Mouse (Mus musculus) MEL (cell line): ENCODE results near the gene Commd4. TPM values are rescaled to one million over a fixed set of nuclear protein-coding genes. Genes with fewer than 3 reads are reported as not detected.

ENCODE experiments used
- DNase-seq: peaks from one replicate; pipeline ENCODE4 v3.0.0; 2011; ENCODE audit warnings: low read depth, low spot score
- H3K27ac ChIP-seq: 2 replicates; pipeline ENCODE4 v1.5.1; 2012; ENCODE audit warnings: low read depth, mild to moderate bottlenecking, control low read depth, low read length, moderate library complexity; ENCODE audit not compliant: control insufficient read depth
- H3K27me3 ChIP-seq, 2 experiments: fragments of 150-350 bp in 1 of 2; sonication (generic) in 1 of 2; 2 replicates each; pipeline ENCODE4 v1.6.1; 2012; ENCODE audit warnings: low read length in 2 of 2, mild to moderate bottlenecking in 2 of 2, improper control_type of control experiment in 1 of 2, moderate library complexity in 1 of 2; ENCODE audit not compliant: insufficient read depth in 2 of 2, control insufficient read depth in 1 of 2
- H3K36me3 ChIP-seq, 2 experiments: 2 replicates each; pipeline ENCODE4 v1.6.1; 2012 to 2014; ENCODE audit warnings: low read length in 2 of 2, improper control_type of control experiment in 1 of 2, inconsistent platforms in 1 of 2, mild to moderate bottlenecking in 1 of 2; ENCODE audit not compliant: insufficient read depth in 2 of 2, control insufficient read depth in 1 of 2
- H3K4me1 ChIP-seq, 2 experiments: fragments of 150-350 bp in 1 of 2; sonication (generic) in 1 of 2; 2 replicates each; pipeline ENCODE4 v1.6.1; 2012; ENCODE audit warnings: low read length in 2 of 2, improper control_type of control experiment in 1 of 2, mild to moderate bottlenecking in 1 of 2; ENCODE audit not compliant: insufficient read depth in 2 of 2, control insufficient read depth in 1 of 2
- H3K4me3 ChIP-seq, 2 experiments: fragments of 150-350 bp in 1 of 2; sonication (generic) in 1 of 2; 2 replicates each; pipeline ENCODE4 v1.5.1; 2012; ENCODE audit warnings: low read depth in 2 of 2, low read length in 2 of 2, mild to moderate bottlenecking in 2 of 2, moderate library complexity in 2 of 2, control low read depth in 1 of 2, improper control_type of control experiment in 1 of 2; ENCODE audit not compliant: control insufficient read depth in 1 of 2, insufficient read depth in 1 of 2
- H3K79me2 ChIP-seq: 2 replicates; pipeline ENCODE4 v1.6.1; 2012; ENCODE audit warnings: mild to moderate bottlenecking, low read length, moderate library complexity; ENCODE audit not compliant: control insufficient read depth, poor library complexity, insufficient read depth
- H3K9ac ChIP-seq: 2 replicates; pipeline ENCODE4 v1.6.1; 2012; ENCODE audit warnings: low read depth, mild to moderate bottlenecking, control low read depth, low read length, moderate library complexity; ENCODE audit not compliant: control insufficient read depth, poor library complexity, severe bottlenecking
- H3K9me3 ChIP-seq: fragments of 150-350 bp; sonication (generic); replicated peaks from 2 replicates; pipeline ENCODE4 v1.6.1; 2012; ENCODE audit warnings: mild to moderate bottlenecking, low read length, improper control_type of control experiment, moderate library complexity; ENCODE audit not compliant: insufficient read depth
- ELF1 ChIP-seq: IDR thresholded peaks from 2 replicates; pipeline ENCODE4 v1.6.1; 2014; ENCODE audit warnings: low read depth, mild to moderate bottlenecking, inconsistent platforms, low read length, improper control_type of control experiment, moderate library complexity
- EP300 ChIP-seq, 2 experiments: IDR thresholded peaks; 2 replicates each; pipeline ENCODE4 v1.6.1; 2011; ENCODE audit warnings: improper control_type of control experiment in 2 of 2, low read length in 2 of 2, low read depth in 1 of 2, mild to moderate bottlenecking in 1 of 2
- ETS1 ChIP-seq: IDR thresholded peaks from 2 replicates; pipeline ENCODE4 v1.6.1; 2012; ENCODE audit warnings: low read depth, mild to moderate bottlenecking, inconsistent platforms, low read length, improper control_type of control experiment, moderate library complexity
- JUND ChIP-seq: IDR thresholded peaks from 2 replicates; pipeline ENCODE4 v1.6.1; 2011; ENCODE audit warnings: low read depth, mild to moderate bottlenecking, improper control_type of control experiment, low read length
- MAFK ChIP-seq: IDR thresholded peaks from 2 replicates; pipeline ENCODE4 v1.6.1; 2011; ENCODE audit warnings: low read depth, mild to moderate bottlenecking, low read length, improper control_type of control experiment, borderline replicate concordance
- MAZ ChIP-seq: IDR thresholded peaks from 2 replicates; pipeline ENCODE4 v1.6.1; 2012; ENCODE audit warnings: low read depth, mild to moderate bottlenecking, inconsistent platforms, low read length, improper control_type of control experiment
- MXI1 ChIP-seq: IDR thresholded peaks from 2 replicates; pipeline ENCODE4 v1.6.1; 2011; ENCODE audit warnings: mild to moderate bottlenecking, low read depth, low read length, improper control_type of control experiment
- MYB ChIP-seq: IDR thresholded peaks from 2 replicates; pipeline ENCODE4 v1.6.1; 2011; ENCODE audit warnings: mild to moderate bottlenecking, low read depth, low read length, improper control_type of control experiment
- MYC ChIP-seq: IDR thresholded peaks from 2 replicates; pipeline ENCODE4 v1.6.1; 2011; ENCODE audit warnings: low read depth, mild to moderate bottlenecking, low read length, improper control_type of control experiment, moderate library complexity
- NELFE ChIP-seq: IDR thresholded peaks from 2 replicates; pipeline ENCODE4 v1.6.1; 2011; ENCODE audit warnings: low read depth, low read length, improper control_type of control experiment
- POLR2AphosphoS5 ChIP-seq: IDR thresholded peaks from 2 replicates; pipeline ENCODE4 v1.6.1; 2012; ENCODE audit warnings: low read depth, borderline replicate concordance, mild to moderate bottlenecking, inconsistent platforms, low read length, moderate library complexity, mixed read lengths
- RAD21 ChIP-seq: IDR thresholded peaks from 2 replicates; pipeline ENCODE4 v1.6.1; 2011; ENCODE audit warnings: mild to moderate bottlenecking, low read depth, low read length, improper control_type of control experiment
- RCOR1 ChIP-seq: IDR thresholded peaks from 2 replicates; pipeline ENCODE4 v1.6.1; 2012; ENCODE audit warnings: low read depth, mild to moderate bottlenecking, inconsistent platforms, low read length, improper control_type of control experiment
- SIN3A ChIP-seq: IDR thresholded peaks from 2 replicates; pipeline ENCODE4 v1.6.1; 2012; ENCODE audit warnings: low read length, improper control_type of control experiment, inconsistent platforms
- TBP ChIP-seq: IDR thresholded peaks from 2 replicates; pipeline ENCODE4 v1.8.0; 2011; ENCODE audit warnings: low read depth, low read length, improper control_type of control experiment
- UBTF ChIP-seq: IDR thresholded peaks from 2 replicates; pipeline ENCODE4 v1.6.1; 2012; ENCODE audit warnings: low read depth, mild to moderate bottlenecking, inconsistent platforms, low read length, improper control_type of control experiment, moderate library complexity, borderline replicate concordance; ENCODE audit not compliant: insufficient read depth
- USF1 ChIP-seq: IDR thresholded peaks from 2 replicates; pipeline ENCODE4 v1.6.1; 2014; ENCODE audit warnings: low read depth, mild to moderate bottlenecking, inconsistent platforms, low read length, improper control_type of control experiment, moderate library complexity
- ZKSCAN1 ChIP-seq: IDR thresholded peaks from 2 replicates; pipeline ENCODE4 v1.6.1; 2012; ENCODE audit warnings: low read depth, mild to moderate bottlenecking, inconsistent platforms, low read length, improper control_type of control experiment, moderate library complexity
- ZMIZ1 ChIP-seq: IDR thresholded peaks from 2 replicates; pipeline ENCODE4 v1.6.1; 2012; ENCODE audit warnings: low read depth, mild to moderate bottlenecking, inconsistent platforms, low read length, improper control_type of control experiment, moderate library complexity
- polyA plus RNA-seq, 2 experiments: library from polyadenylated mRNA; stranded (reverse) in 1 of 2; unstranded in 1 of 2; fragments of >175 nt in 1 of 2; fragments of >200 nt in 1 of 2; gene quantifications; 2 replicates each; pipeline versions ENCODE4 v1.2.1 to v1.2.4; 2012; ENCODE audit warnings: low replicate concordance in 2 of 2, low read depth in 1 of 2; ENCODE audit not compliant: insufficient read length in 2 of 2, insufficient read depth in 1 of 2, missing spikeins in 1 of 2
- total RNA-seq: library from RNA; depleted of rRNA; stranded (reverse); fragments of 300-350 nt; gene quantifications from 2 replicates; pipeline ENCODE4 v1.2.3, GENCODE M21; 2012

Commd4 gene
- total and polyA plus RNA-seq, 3 experiments, result 89.7 to 90.6 TPM; not detected in 1

GRCm38 (mm10) chr9:57156823-57157222, 1.3 kb downstream of the Commd4 start:
- no peak overlapping the region for H3K9ac ChIP-seq
- no peak for DNase-seq
- H3K9me3 ChIP-seq, result no peaks in the 10 kb centered on the region
- TF ChIP-seq TBP (no peak), RAD21 (no peak), JUND (no peak), UBTF (no peak), ZKSCAN1 (no peak), NELFE (no peak), MXI1 (no peak), EP300 (IDR thresholded peaks at IDR 0.05; ENCODE audit: low read depth in 1 of 2, low read length in 2 of 2) (no peak), USF1 (no peak), ZMIZ1 (no peak), MAZ (no peak), RCOR1 (no peak), SIN3A (no peak), ETS1 (no peak), ELF1 (no peak), MYB (no peak), MYC (no peak), MAFK (no peak)
- TF ChIP-seq, all 39 proteins: peak for 0
- no peak overlapping the region for H3K27ac ChIP-seq
- peaks cover 7% of the 10 kb centered on the region for H3K79me2 ChIP-seq
- H3K27me3 ChIP-seq, result no peaks in the 10 kb centered on the region
- H3K4me1 ChIP-seq, result peaks cover 0 to 14% of the 10 kb centered on the region in 2 experiments; a peak in 2 of 4 replicates
- no peak overlapping the region; a peak in 1 of 4 replicates for H3K4me3 ChIP-seq
- H3K36me3 ChIP-seq, result peaks cover 0 to 4% of the 10 kb centered on the region in 2 experiments; a peak in 2 of 4 replicates

GRCm38 (mm10) chr9:57156383-57156782, 1.7 kb downstream of the Commd4 start:
- Histone ChIP-seq H3K79me2 (peaks cover 7% of the 10 kb centered on the region), H3K9me3 (no peaks in the 10 kb centered on the region), H3K9ac (no peak overlapping the region), H3K36me3 (peaks cover 0 to 4% of the 10 kb centered on the region in 2 experiments; a peak in 2 of 4 replicates), H3K4me1 (peaks cover 0 to 14% of the 10 kb centered on the region in 2 experiments; a peak in 2 of 4 replicates), H3K27ac (no peak overlapping the region), H3K27me3 (no peaks in the 10 kb centered on the region), H3K4me3 (no peak overlapping the region)
- no peak for DNase-seq
- no peak for TF ChIP-seq JUND
- TF ChIP-seq POLR2AphosphoS5, result no peak
- TF ChIP-seq MYB, result no peak
